Mouse (Mus musculus): ENCODE measurements around the gene Wasf3. TPM values are rescaled to one million over a fixed set of nuclear protein-coding genes. Genes with fewer than 3 reads are reported as not detected.
A peak's percentile ranks its signal among the peaks of the same experiment; 100 is the strongest.

Wasf3 gene
- 10.8 and 12.4 TPM in 2 replicates for polyA plus RNA-seq (2012; rRNA removed)
- 1.4 and 2.2 TPM in 2 replicates for polyA plus RNA-seq (2014; fragmentation: Nextera tagmentation; extraction: Ambion mirVana)

DNA sequence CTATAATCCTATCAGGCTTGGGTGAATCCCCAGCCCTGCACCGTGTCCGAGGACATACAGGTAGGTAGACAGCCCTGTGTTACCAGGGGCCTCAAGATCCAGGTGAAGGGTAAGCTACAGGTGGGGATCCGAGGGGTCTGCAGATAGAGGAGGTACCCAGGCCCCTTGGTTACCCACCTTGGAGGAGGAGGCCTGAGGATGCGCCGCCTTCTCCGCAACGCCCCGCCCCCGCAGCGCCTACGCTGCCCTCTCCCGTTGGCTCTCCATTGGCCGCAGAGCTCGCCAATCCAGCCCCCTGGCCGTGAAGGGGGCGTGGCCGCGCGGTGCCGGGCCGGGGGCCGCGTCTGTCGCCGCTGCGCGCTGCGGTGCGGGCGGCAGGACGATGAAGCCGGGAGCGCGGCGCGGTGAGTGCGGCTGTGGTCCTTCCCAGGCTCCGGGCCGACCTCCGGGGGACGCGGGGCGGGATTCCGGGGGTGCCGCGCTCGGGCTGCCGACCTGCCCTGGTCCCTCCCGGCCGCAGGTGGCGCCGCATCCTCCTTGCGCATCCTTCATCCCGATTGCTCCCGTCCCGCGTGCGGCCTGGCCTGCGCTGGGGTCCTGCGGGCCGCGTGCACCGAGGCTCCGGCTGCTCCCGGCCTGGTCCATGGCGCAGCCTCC, at the start of gene Wasf3:
TSS of gene Wasf3 (plus strand) at position 51 of the 657 bp plus-strand sequence.
- no peak within 1 kb of the TSS for H3K27ac ChIP-seq (replicated peaks; ENCODE audit: low read depth, low read length)
- H3K27me3 ChIP-seq (ENCODE audit: control insufficient read depth, insufficient read depth, low read length), result no peaks in the 10 kb centered on the region
- H3K4me1 ChIP-seq (ENCODE audit: control insufficient read depth, insufficient read depth, low read length), result peaks cover 5% of the 10 kb centered on the region; the same call in 1 of the 2 replicates
- H3K36me3 ChIP-seq (ENCODE audit: control insufficient read depth, insufficient read depth, low read length), result no peaks in the 10 kb centered on the region
- ATAC-seq (ENCODE audit: low FRiP score, low read depth) (peak; percentile 94), DNase-seq (ENCODE audit: low spot score) (peak; percentile 69)
- under 1% methylated on average over 26 of the region's 66 CpGs for WGBS
- TF ChIP-seq POLR2A (IDR thresholded peaks at IDR 0.05; ENCODE audit: borderline replicate concordance, extremely low read depth, insufficient read depth, insufficient read length), result no peak
- peak within 1 kb of the TSS; percentile 65 for H3K9ac ChIP-seq (ENCODE audit: low read depth, low read length, severe bottlenecking)
- peaks cover 3% of the 10 kb centered on the region; the same call in 1 of the 2 replicates for H3K9me3 ChIP-seq (ENCODE audit: control insufficient read depth, low read length)
- peak within 1 kb of the TSS; percentile 85 for H3K4me2 ChIP-seq (replicated peaks; ENCODE audit: low read depth, low read length, severe bottlenecking)
- peak within 1 kb of the TSS; percentile 63 for H3K4me3 ChIP-seq (replicated peaks; ENCODE audit: low read length)

DNA sequence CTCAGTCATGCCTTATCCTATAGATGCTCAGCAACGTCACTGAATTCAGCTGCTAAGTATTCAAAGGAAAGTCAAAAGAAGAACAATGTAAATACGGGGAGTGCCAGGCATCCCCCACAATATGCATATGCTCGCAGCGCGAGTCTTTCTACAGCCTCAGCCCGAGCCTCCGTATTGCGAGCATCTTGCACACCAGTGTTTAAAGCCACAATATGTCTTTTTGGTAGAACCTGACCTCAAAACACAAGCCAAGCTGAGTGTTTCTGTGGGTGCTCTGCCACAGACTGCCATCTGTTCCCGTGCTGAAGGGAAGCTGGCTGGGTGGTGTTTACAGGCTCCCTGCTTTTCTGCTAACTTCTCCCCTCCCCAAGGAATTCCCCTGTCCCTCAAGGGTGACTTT, 46.7 kb upstream of the Wasf3 start:
- H3K4me2 ChIP-seq (replicated peaks; ENCODE audit: low read depth, low read length, severe bottlenecking), result no peak overlapping the region
- H3K27ac ChIP-seq (replicated peaks; ENCODE audit: low read depth, low read length), result no peak overlapping the region
- no peak for TF ChIP-seq POLR2A (IDR thresholded peaks at IDR 0.05; ENCODE audit: borderline replicate concordance, extremely low read depth, insufficient read depth, insufficient read length)
- DNase-seq (ENCODE audit: low spot score), result no peak
- H3K36me3 ChIP-seq (ENCODE audit: control insufficient read depth, insufficient read depth, low read length), result no peaks in the 10 kb centered on the region
- no peak overlapping the region for H3K9ac ChIP-seq (ENCODE audit: low read depth, low read length, severe bottlenecking)
- WGBS, result 54% methylated on average over 9 of the region's 9 CpGs
- no peak overlapping the region for H3K4me3 ChIP-seq (replicated peaks; ENCODE audit: low read length)
- no peaks in the 10 kb centered on the region for H3K9me3 ChIP-seq (ENCODE audit: control insufficient read depth, low read length)
- no peaks in the 10 kb centered on the region for H3K4me1 ChIP-seq (ENCODE audit: control insufficient read depth, insufficient read depth, low read length)
- no peaks in the 10 kb centered on the region for H3K27me3 ChIP-seq (ENCODE audit: control insufficient read depth, insufficient read depth, low read length)
- ATAC-seq (ENCODE audit: low FRiP score, low read depth), result no peak

DNA sequence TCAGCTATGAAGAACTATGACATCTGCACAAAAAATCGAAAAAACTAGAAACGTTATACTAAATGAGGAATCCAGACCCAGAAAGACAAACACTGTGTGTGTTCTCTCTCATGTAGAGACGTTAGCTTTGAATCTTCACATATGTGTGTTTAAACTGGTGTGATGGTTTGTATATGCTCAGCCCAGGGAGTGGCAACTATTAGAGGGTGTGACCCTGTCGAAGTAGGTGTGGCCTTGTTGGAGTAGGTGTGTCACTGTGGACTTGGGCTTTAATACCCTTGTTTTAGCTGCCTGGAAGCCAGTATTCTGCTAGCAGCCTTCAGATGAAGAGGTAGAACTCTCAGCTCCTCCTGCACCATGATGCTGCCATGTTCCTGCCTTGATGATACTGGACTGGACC, 44.7 kb upstream of the Wasf3 start:
- no peaks in the 10 kb centered on the region for H3K36me3 ChIP-seq (ENCODE audit: control insufficient read depth, insufficient read depth, low read length)
- no peak overlapping the region for H3K4me3 ChIP-seq (replicated peaks; ENCODE audit: low read length)
- H3K4me1 ChIP-seq (ENCODE audit: control insufficient read depth, insufficient read depth, low read length), result no peaks in the 10 kb centered on the region
- H3K9ac ChIP-seq (ENCODE audit: low read depth, low read length, severe bottlenecking), result no peak overlapping the region
- no peak overlapping the region for H3K27ac ChIP-seq (replicated peaks; ENCODE audit: low read depth, low read length)
- no peak for TF ChIP-seq POLR2A (IDR thresholded peaks at IDR 0.05; ENCODE audit: borderline replicate concordance, extremely low read depth, insufficient read depth, insufficient read length)
- H3K27me3 ChIP-seq (ENCODE audit: control insufficient read depth, insufficient read depth, low read length), result no peaks in the 10 kb centered on the region
- DNase-seq (ENCODE audit: low spot score), result no peak
- WGBS, result 86% methylated on average over 4 of the region's 4 CpGs
- ATAC-seq (ENCODE audit: low FRiP score, low read depth), result no peak
- H3K4me2 ChIP-seq (replicated peaks; ENCODE audit: low read depth, low read length, severe bottlenecking), result no peak overlapping the region
- no peaks in the 10 kb centered on the region for H3K9me3 ChIP-seq (ENCODE audit: control insufficient read depth, low read length)

- no peaks in the 10 kb centered on the region for H3K9me3 ChIP-seq (ENCODE audit: control insufficient read depth, low read length)
These were observed 39.7 kb upstream of the Wasf3 start for GRCm38 (mm10) chr5:146344911-146345686.

DNA sequence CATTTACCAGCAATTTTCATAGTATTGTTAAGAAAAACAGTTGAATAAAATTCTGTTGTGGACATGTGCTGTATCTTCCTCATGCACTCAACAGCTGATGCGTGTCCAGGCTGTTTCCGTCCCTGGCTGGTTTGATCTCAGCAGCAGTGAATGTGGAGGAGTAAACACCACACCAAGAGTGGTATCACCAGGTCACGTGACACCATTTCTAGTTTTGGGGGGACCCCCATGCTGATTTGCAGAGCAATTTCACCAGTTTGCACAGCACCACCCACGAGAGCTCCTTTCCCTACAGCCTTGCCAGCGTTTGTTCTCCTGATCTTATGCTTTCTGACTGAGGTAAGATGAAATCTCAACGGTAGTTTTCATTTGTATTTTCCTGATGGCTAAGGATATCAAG, 37.7 kb upstream of the Wasf3 start:
- Histone ChIP-seq H3K4me1 (ENCODE audit: control insufficient read depth, insufficient read depth, low read length) (no peaks in the 10 kb centered on the region), H3K4me2 (replicated peaks; ENCODE audit: low read depth, low read length, severe bottlenecking) (no peak overlapping the region)
- WGBS, result 86% methylated on average over 6 of the region's 6 CpGs

More at GRCm38 (mm10) chr5:146344911-146345686, 39.7 kb upstream of the Wasf3 start:
- TF ChIP-seq POLR2A (IDR thresholded peaks at IDR 0.05; ENCODE audit: borderline replicate concordance, extremely low read depth, insufficient read depth, insufficient read length), result no peak
- Histone ChIP-seq H3K4me3 (replicated peaks; ENCODE audit: low read length) (no peak overlapping the region), H3K4me2 (replicated peaks; ENCODE audit: low read depth, low read length, severe bottlenecking) (no peak overlapping the region), H3K4me1 (ENCODE audit: control insufficient read depth, insufficient read depth, low read length) (no peaks in the 10 kb centered on the region), H3K36me3 (ENCODE audit: control insufficient read depth, insufficient read depth, low read length) (no peaks in the 10 kb centered on the region), H3K27ac (replicated peaks; ENCODE audit: low read depth, low read length) (no peak overlapping the region), H3K9ac (ENCODE audit: low read depth, low read length, severe bottlenecking) (no peak overlapping the region), H3K27me3 (ENCODE audit: control insufficient read depth, insufficient read depth, low read length) (no peaks in the 10 kb centered on the region)
- DNase-seq (ENCODE audit: low spot score) (no peak), ATAC-seq (ENCODE audit: low FRiP score, low read depth) (no peak)
- 91% methylated on average over 12 of the region's 12 CpGs for WGBS

More for the DNA sequence above, 37.7 kb upstream of the Wasf3 start:
- H3K27ac ChIP-seq (replicated peaks; ENCODE audit: low read depth, low read length), result no peak overlapping the region
- no peaks in the 10 kb centered on the region for H3K9me3 ChIP-seq (ENCODE audit: control insufficient read depth, low read length)
- H3K27me3 ChIP-seq (ENCODE audit: control insufficient read depth, insufficient read depth, low read length), result no peaks in the 10 kb centered on the region
- H3K9ac ChIP-seq (ENCODE audit: low read depth, low read length, severe bottlenecking), result no peak overlapping the region
- no peak for ATAC-seq (ENCODE audit: low FRiP score, low read depth)
- H3K4me3 ChIP-seq (replicated peaks; ENCODE audit: low read length), result no peak overlapping the region
- TF ChIP-seq POLR2A (IDR thresholded peaks at IDR 0.05; ENCODE audit: borderline replicate concordance, extremely low read depth, insufficient read depth, insufficient read length), result no peak
- no peak for DNase-seq (ENCODE audit: low spot score)
- no peaks in the 10 kb centered on the region for H3K36me3 ChIP-seq (ENCODE audit: control insufficient read depth, insufficient read depth, low read length)
